Mouse (Mus musculus) midbrain, embryonic 11.5 days (tissue): ENCODE measurements around the gene Mrpl14. TPM values are rescaled to one million over a fixed set of nuclear protein-coding genes. Genes with fewer than 3 reads are reported as not detected.
A peak's percentile ranks its signal among the peaks of the same experiment; 100 is the strongest.

Experiments
- ATAC-seq: fragments of 200-750 bp; cut with Nextera tagmentation; 2 replicates; pipeline ENCODE4 v1.8.0; 2017; ENCODE audit warnings: moderate TSS enrichment, moderate library complexity; ENCODE audit not compliant: low FRiP score
- DNase-seq: peaks from one replicate; pipeline ENCODE4 v3.0.0; 2015; ENCODE audit warnings: low spot score; ENCODE audit errors: missing footprints
- H3K27ac ChIP-seq: fragments of 300-500 bp; sonication (generic); 2 replicates; pipeline ENCODE4 v1.5.1; 2014; ENCODE audit warnings: low read depth, low read length
- H3K27me3 ChIP-seq: fragments of 300-500 bp; sonication (generic); 2 replicates; pipeline ENCODE4 v1.6.1; 2014; ENCODE audit warnings: mild to moderate bottlenecking, low read length, moderate library complexity, mixed read lengths; ENCODE audit not compliant: control insufficient read depth, insufficient read depth
- H3K36me3 ChIP-seq: fragments of 300-500 bp; sonication (generic); 2 replicates; pipeline ENCODE4 v1.6.1; 2014; ENCODE audit warnings: mild to moderate bottlenecking, low read length, moderate library complexity, mixed read lengths; ENCODE audit not compliant: control insufficient read depth, insufficient read depth
- H3K4me1 ChIP-seq: fragments of 300-500 bp; sonication (generic); 2 replicates; pipeline ENCODE4 v1.6.1; 2014; ENCODE audit warnings: low read length; ENCODE audit not compliant: control insufficient read depth, insufficient read depth
- H3K4me2 ChIP-seq: fragments of 300-500 bp; sonication (generic); 2 replicates; pipeline ENCODE4 v1.6.1; 2014; ENCODE audit warnings: mild to moderate bottlenecking, moderate library complexity
- H3K4me3 ChIP-seq: fragments of 300-500 bp; sonication (generic); 2 replicates; pipeline ENCODE4 v1.5.1; 2014; ENCODE audit warnings: low read depth, low read length
- H3K9ac ChIP-seq: fragments of 300-500 bp; sonication (generic); 2 replicates; pipeline ENCODE4 v1.6.1; 2014; ENCODE audit warnings: low read length
- H3K9me3 ChIP-seq: fragments of 300-500 bp; sonication (generic); 2 replicates; pipeline ENCODE4 v1.6.1; 2016; ENCODE audit warnings: low read length; ENCODE audit not compliant: control insufficient read depth
- WGBS: fragments of 180-500 bp; shearing (Covaris S2); extraction: QIAGEN DNeasy Blood & Tissue Kit; methylation state at CpG from one replicate; pipeline ENCODE4 v1.1.7; 2014; 5-methylcytosine and 5-hydroxymethylcytosine counted together
- polyA plus RNA-seq: library from polyadenylated mRNA; unstranded; fragments of >200 nt; fragmentation: Nextera tagmentation; extraction: Ambion mirVana; gene quantifications from 2 replicates; pipeline ENCODE4 v1.2.1, GENCODE M21; 2014

Mrpl14 gene
- polyA plus RNA-seq, 1 experiment from 2014 or later = 114 TPM

DNA sequence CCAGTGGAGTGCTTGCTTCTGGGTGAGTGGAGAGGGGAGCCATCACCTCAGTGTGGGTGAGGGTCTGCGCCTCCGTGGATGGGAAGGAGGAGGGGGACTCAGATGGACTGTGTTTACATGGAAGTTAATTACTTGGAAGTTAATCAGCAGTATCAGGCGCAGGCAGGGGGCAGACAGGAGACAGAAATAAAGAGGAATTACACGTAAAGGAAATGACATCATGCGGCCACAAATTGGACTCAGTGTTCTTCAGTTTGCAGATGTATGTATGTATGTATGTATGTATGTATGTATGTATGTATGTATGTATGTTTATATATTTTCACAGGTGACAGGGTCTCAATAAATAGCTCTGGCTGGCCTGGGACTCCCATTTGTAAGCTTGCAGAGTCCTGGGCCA lies 20.7 kb downstream of the Mrpl14 start:
- ATAC-seq (no peak), DNase-seq (no peak)
- Histone ChIP-seq H3K4me1 (no peaks in the 10 kb centered on the region), H3K27me3 (no peaks in the 10 kb centered on the region), H3K36me3 (no peaks in the 10 kb centered on the region), H3K4me2 (no peak overlapping the region), H3K9ac (no peak overlapping the region), H3K9me3 (no peaks in the 10 kb centered on the region), H3K4me3 (no peak overlapping the region), H3K27ac (no peak overlapping the region)
- WGBS = 81% methylated on average over 5 of the region's 5 CpGs

DNA sequence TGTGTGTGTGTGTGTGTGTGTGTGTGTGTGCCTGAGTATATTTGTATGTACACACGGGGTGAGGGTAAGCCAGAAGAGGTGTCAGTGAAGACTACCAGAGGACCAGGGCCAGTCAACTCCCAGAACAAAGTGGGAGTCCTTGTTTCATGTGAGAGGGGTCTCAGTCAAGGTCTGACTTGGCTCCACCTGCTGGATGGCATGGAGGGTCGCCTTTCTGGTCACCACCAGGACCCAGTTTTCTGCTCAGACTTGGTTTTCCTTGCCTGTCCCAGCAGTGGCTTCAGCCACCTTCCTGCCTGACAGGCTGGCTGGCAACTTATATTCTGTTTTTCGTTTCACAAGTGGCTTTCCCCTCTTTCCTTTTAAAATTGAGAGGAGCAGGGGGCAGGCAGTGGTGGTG lies 21.3 kb downstream of the Mrpl14 start:
- Histone ChIP-seq H3K27me3 (no peaks in the 10 kb centered on the region), H3K36me3 (no peaks in the 10 kb centered on the region), H3K27ac (no peak overlapping the region), H3K9me3 (no peaks in the 10 kb centered on the region), H3K4me3 (no peak overlapping the region), H3K4me1 (no peaks in the 10 kb centered on the region), H3K9ac (no peak overlapping the region), H3K4me2 (no peak overlapping the region)
- DNase-seq (no peak), ATAC-seq (no peak)
- 42% methylated on average over 3 of the region's 3 CpGs for WGBS

DNA sequence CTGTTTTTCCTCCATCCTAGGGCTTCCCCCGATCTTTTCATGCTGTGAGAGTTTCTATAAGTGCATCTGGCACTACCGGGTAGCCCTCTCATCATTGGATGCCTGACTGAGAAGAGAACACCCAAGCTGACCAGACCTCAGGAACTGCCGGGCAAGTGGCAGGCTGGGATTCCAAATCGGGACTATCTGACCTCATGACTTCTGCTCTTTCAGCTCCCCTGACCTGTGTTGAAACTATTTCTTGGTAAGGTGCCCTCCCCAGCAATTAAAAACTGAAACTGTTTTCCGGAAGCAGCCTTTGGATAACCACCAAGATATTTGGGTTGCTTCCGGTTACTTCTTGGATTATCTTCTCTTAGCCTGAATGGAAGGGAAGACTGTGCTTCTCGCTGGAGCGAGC lies 22.1 kb downstream of the Mrpl14 start:
- WGBS = 84% methylated on average over 8 of the region's 8 CpGs
- Histone ChIP-seq H3K27me3 (no peaks in the 10 kb centered on the region), H3K4me1 (no peaks in the 10 kb centered on the region), H3K4me3 (no peak overlapping the region), H3K4me2 (no peak overlapping the region), H3K9me3 (no peaks in the 10 kb centered on the region), H3K27ac (no peak overlapping the region), H3K9ac (no peak overlapping the region), H3K36me3 (no peaks in the 10 kb centered on the region)
- DNase-seq = no peak
- no peak for ATAC-seq

DNA sequence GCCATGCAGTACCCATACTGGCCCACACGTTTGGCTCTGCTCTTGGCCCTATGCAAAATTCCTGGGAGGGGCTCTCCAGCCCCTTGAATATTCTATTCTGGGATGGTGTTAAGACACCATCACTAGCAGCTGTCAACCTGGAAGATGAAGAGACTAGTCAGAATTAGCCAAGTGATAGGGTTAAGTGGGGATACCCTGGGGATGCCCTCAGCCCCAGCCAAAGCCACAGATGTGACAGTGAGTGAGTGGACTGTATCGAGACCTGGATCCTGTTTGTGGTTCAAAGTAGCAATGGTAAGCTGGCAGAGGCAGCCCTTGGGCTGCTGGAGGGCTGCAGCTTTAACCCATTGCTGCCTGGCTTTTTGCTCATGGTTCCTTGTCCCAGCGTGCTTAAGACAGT lies 23.7 kb downstream of the Mrpl14 start:
- ATAC-seq = no peak
- H3K4me1 ChIP-seq = no peaks in the 10 kb centered on the region
- H3K9ac ChIP-seq = no peak overlapping the region
- DNase-seq = no peak
- no peak overlapping the region for H3K4me2 ChIP-seq
- 57% methylated on average over 3 of the region's 3 CpGs for WGBS
- no peaks in the 10 kb centered on the region for H3K9me3 ChIP-seq
- H3K36me3 ChIP-seq = no peaks in the 10 kb centered on the region
- H3K27ac ChIP-seq = no peak overlapping the region
- H3K27me3 ChIP-seq = no peaks in the 10 kb centered on the region
- no peak overlapping the region for H3K4me3 ChIP-seq

DNA sequence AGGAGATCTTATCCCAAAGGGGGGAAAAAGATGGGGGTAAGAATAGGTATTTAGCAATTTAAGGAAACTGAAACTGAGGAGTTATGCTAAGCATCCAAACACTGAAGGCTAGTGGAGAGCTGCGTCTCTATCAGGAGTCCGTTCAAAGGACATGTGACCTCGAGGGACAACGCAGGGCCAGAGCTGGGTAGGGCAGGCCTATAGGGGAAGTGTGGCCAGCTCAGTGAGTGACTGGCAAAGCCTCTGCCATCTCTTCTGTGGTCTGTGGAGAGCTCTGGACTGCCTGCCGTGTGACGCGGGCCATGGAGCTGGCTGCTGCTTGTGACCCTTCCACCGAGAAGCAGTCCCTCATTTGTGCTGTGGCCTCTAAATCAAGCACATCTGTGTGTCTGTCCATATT lies 24.3 kb downstream of the Mrpl14 start:
- H3K9ac ChIP-seq = no peak overlapping the region
- H3K4me1 ChIP-seq = no peaks in the 10 kb centered on the region
- H3K27ac ChIP-seq = no peak overlapping the region
- 74% methylated on average over 8 of the region's 8 CpGs for WGBS
- no peak overlapping the region for H3K4me3 ChIP-seq
- ATAC-seq (no peak), DNase-seq (no peak)
- no peaks in the 10 kb centered on the region for H3K36me3 ChIP-seq
- H3K27me3 ChIP-seq = no peaks in the 10 kb centered on the region
- no peaks in the 10 kb centered on the region for H3K9me3 ChIP-seq
- H3K4me2 ChIP-seq = no peak overlapping the region

DNA sequence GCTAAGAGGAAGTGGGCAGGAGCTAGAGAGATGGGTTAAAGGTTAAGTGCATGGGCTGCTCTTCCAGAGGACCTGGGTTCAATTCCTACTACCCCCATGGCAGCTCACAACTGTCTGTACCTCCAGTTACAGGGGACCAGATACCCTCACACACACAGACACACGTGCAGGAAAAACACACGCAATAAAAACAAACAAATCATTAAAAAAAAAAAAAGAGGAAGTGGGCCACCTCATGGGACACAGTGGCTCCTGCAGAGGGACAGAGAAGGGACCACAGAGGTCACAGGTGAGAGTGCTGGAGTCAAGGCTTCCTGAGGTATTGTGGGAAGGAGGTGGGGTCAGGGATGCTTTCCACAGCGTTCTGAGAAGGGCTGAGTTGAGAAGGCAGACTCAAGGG lies 25.4 kb downstream of the Mrpl14 start:
- DNase-seq (no peak), ATAC-seq (no peak)
- Histone ChIP-seq H3K36me3 (no peaks in the 10 kb centered on the region), H3K4me1 (no peaks in the 10 kb centered on the region), H3K9me3 (no peaks in the 10 kb centered on the region), H3K9ac (no peak overlapping the region), H3K4me3 (no peak overlapping the region), H3K27ac (no peak overlapping the region), H3K27me3 (no peaks in the 10 kb centered on the region), H3K4me2 (no peak overlapping the region)
- WGBS = 70% methylated on average over 3 of the region's 3 CpGs

DNA sequence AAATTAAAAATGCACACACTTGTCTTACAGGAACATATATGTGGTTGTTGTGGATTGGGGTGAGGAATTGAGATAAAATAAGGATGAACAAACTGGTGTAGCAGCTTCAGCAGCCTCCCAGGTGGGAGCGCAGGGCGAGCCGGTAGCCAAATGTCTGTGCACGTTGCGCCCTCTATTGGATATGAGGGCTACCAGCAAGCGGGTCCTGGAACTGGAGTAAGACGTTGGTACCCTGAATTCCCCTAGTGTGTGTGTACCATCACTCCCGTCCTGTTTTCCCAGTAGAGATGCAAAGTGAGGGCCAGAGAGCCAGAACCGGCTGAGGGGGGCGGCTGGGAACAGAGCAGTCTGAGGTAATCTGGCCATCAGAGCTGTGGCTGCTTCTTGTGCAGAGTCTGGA lies 32.2 kb downstream of the Mrpl14 start:
- H3K4me1 ChIP-seq = peaks cover 1% of the 10 kb centered on the region
- H3K27me3 ChIP-seq = no peaks in the 10 kb centered on the region
- ATAC-seq = peak; percentile 48; the same call in 1 of the 2 replicates
- H3K9ac ChIP-seq = no peak overlapping the region
- H3K4me3 ChIP-seq = no peak overlapping the region
- peak; percentile 85 for DNase-seq
- WGBS = 14% methylated on average over 10 of the region's 10 CpGs
- H3K36me3 ChIP-seq = no peaks in the 10 kb centered on the region
- H3K9me3 ChIP-seq = no peaks in the 10 kb centered on the region
- H3K27ac ChIP-seq = no peak overlapping the region
- H3K4me2 ChIP-seq = no peak overlapping the region

DNA sequence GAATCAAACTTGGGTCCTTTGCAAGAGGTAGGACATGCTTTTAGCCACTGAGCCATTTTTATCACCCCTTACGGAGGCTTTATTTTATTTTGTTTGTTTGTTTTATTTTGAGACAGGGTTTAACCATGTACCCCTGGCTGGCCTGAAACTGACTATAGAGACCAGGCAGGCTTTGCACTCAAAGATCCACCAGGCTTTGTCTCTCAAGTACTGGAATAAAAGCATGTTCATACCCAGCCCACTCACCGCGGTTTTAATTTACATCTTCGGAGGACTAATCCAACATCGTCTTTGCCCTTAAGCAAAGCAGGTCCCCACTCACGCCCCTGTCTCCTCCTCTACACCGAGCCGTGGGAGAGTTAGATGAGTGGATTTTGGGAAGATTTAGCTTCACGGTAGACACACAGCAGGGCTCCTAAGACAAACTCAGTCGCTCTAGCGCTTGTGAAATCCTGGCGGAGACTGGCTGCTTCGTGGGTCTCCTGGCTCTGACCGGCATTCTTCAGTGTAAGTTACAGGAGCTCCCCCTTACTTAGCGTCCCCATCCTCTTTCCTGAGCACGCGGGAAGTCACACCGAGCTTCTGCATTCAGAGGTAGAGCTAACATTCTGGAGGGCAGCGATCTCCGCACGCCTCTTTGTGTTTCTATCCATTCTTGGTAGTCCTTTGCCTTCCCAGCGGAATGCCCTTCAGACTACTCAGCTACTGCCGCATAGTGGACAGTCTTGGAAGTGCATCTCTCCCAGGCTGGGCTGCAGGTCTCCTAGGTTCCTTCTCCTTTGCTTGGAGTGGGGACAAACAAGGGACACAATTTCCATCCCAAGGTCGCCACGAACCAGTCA lies 37.8 kb downstream of the Mrpl14 start:
- no peaks in the 10 kb centered on the region for H3K27me3 ChIP-seq
- H3K9ac ChIP-seq = peak overlapping the region; percentile 93
- 3% methylated on average over 25 of the region's 25 CpGs for WGBS
- DNase-seq (peak; percentile 99), ATAC-seq (peak; percentile 77)
- peak overlapping the region; percentile 71; the same call in 1 of the 2 replicates for H3K27ac ChIP-seq
- no peaks in the 10 kb centered on the region for H3K9me3 ChIP-seq
- H3K4me3 ChIP-seq = peak overlapping the region; percentile 52
- peak overlapping the region; percentile 71 for H3K4me2 ChIP-seq
- H3K4me1 ChIP-seq = peaks cover 6% of the 10 kb centered on the region
- H3K36me3 ChIP-seq = no peaks in the 10 kb centered on the region

DNA sequence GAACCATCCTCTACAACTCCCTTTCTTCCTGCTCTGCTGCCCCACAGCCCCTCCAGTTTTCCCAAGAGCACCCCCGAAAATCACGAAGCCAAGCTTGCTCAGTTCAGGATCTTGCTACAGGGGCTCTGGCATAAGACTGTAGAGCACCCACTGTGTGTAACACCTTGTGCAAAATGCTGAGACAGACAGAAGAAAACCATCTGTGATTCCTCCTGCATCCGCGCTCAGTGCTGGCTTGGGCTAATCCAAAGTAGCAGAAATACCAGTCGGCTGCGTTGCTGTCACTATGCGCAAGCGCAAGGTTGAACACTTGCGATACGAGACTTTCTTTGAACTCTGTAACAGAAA lies 38.4 kb downstream of the Mrpl14 start:
- H3K27me3 ChIP-seq = no peaks in the 10 kb centered on the region
- H3K4me2 ChIP-seq = no peak overlapping the region
- H3K4me3 ChIP-seq = no peak overlapping the region
- ATAC-seq (peak; percentile 33; the same call in 1 of the 2 replicates), DNase-seq (no peak)
- WGBS = 87% methylated on average over 10 of the region's 10 CpGs
- H3K36me3 ChIP-seq = no peaks in the 10 kb centered on the region
- H3K9me3 ChIP-seq = no peaks in the 10 kb centered on the region
- H3K4me1 ChIP-seq = peaks cover 6% of the 10 kb centered on the region
- H3K9ac ChIP-seq = no peak overlapping the region
- H3K27ac ChIP-seq = no peak overlapping the region
